In the genomic region with DNA sequence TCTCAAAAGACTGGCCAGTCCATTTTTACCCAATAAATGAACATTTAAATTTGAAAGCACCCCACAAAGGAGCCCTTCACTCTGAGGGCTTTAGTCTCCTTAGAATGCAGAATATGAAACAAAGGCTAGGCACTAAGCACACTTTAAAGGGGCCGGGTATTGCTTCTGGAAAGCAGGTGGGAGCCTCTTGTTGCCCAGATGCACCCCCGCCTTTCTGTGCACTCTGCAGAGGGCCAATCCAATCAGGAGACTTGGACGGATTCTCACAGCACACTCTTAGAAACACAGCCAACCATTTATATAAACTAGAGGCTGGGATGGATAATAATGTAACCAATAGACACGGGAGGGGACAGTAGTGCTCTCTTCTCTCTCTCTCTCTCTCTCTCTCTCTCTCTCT, we compare ENCODE assay signal across 20 mouse cellular contexts. TPM values are rescaled to one million over a fixed set of nuclear protein-coding genes. Genes with fewer than 3 reads are reported as not detected.
DNase-seq lines count a peak whose midpoint lies in the region; ATAC-seq and TF ChIP-seq lines count a peak whose summit lies in the region.
"Had no signal": no experiment of that assay in that cellular context is flagged by ENCODE, and none has a peak within 500 bp of the region (broad histone marks: within the 10 kb centered on the region; RNA-seq: fewer than 3 reads in every experiment).

No protein-coding gene starts in this region.

- peak overlapping the region; percentile 38 for H3K4me2 ChIP-seq in forebrain, embryonic 13.5 days
- no peak overlapping the region for H3K4me2 ChIP-seq in midbrain, embryonic 14.5 days (ENCODE audit: low read length)
- H3K4me2 ChIP-seq: embryonic facial prominence, embryonic 13.5 days; heart, embryonic 11.5 days; liver, embryonic 13.5 days had no signal

- TF ChIP-seq CTCF in layer of hippocampus, adult 2 months (conservative IDR thresholded peaks at IDR 0.05) = no peak
- TF ChIP-seq CTCF in brain, embryonic 14.5 days (IDR thresholded peaks at IDR 0.05; ENCODE audit: borderline replicate concordance, extremely low read depth, insufficient read depth, insufficient read length) = no peak

- H3K9ac ChIP-seq in forebrain, embryonic 13.5 days = 0 out of 2 replicates have a peak overlapping the region, but pooled peaks have one; percentile 14
- no peak overlapping the region for H3K9ac ChIP-seq in midbrain, embryonic 14.5 days (replicated peaks; ENCODE audit: low read length)
- H3K9ac ChIP-seq: embryonic facial prominence, embryonic 13.5 days; liver, embryonic 13.5 days had no signal

- no peaks in the 10 kb centered on the region for H3K27me3 ChIP-seq in forebrain, embryonic 13.5 days
- no peaks in the 10 kb centered on the region for H3K27me3 ChIP-seq in midbrain, embryonic 14.5 days (ENCODE audit: control insufficient read depth, insufficient read depth, low read length)
- H3K27me3 ChIP-seq: embryonic facial prominence, embryonic 13.5 days; liver, embryonic 13.5 days; megakaryocyte, embryonic 14.5 days had no signal

- H3K4me3 ChIP-seq in layer of hippocampus, adult 2 months = no peak overlapping the region
- no peak overlapping the region for H3K4me3 ChIP-seq in forebrain, embryonic 13.5 days
- H3K4me3 ChIP-seq in midbrain, embryonic 14.5 days (replicated peaks; ENCODE audit: low read depth, low read length) = no peak overlapping the region
- H3K4me3 ChIP-seq: embryonic facial prominence, embryonic 13.5 days; liver, embryonic 13.5 days; megakaryocyte, embryonic 14.5 days had no signal

- ATAC-seq in forebrain, embryonic 13.5 days = peak; percentile 78
- 0 out of 2 replicates have a peak, but pooled peaks have one; percentile 42 for ATAC-seq in midbrain, embryonic 14.5 days (ENCODE audit: low FRiP score, low TSS enrichment)
- ATAC-seq: intestine, embryonic 16.5 days had no signal

- H3K27ac ChIP-seq in layer of hippocampus, adult 2 months = peak overlapping the region; percentile 64
- H3K27ac ChIP-seq in forebrain, embryonic 13.5 days = peak overlapping the region; percentile 68
- peak overlapping the region; percentile 64 for H3K27ac ChIP-seq in midbrain, embryonic 14.5 days (replicated peaks; ENCODE audit: low read depth, low read length)
- H3K27ac ChIP-seq: embryonic facial prominence, embryonic 13.5 days; liver, embryonic 13.5 days had no signal

- DNase-seq in layer of hippocampus, adult 2 months (ENCODE audit: low spot score in 2 of 2) = no peak
- no peak for DNase-seq in layer of hippocampus, adult 8-10 months (ENCODE audit: low spot score in 2 of 2)
- DNase-seq in brain, embryonic 14.5 days (ENCODE audit: low read depth) = peak; percentile 92
- peak; percentile 55 for DNase-seq in midbrain, embryonic 14.5 days
- DNase-seq in Muller cell, postnatal 12 days (ENCODE audit: inconsistent ontology term) = no peak
- no peak for DNase-seq in lung, adult 18-20 months
- DNase-seq: adrenal gland, postnatal 10 days; cerebellum, postnatal 14 days; gastrocnemius, postnatal 14 days; kidney, postnatal 10 days; left cerebral cortex, postnatal 4 days; liver, embryonic 13.5 days; lung, postnatal 10 days; right cerebral cortex, postnatal 25 days had no signal

- TF ChIP-seq POLR2A in brain, embryonic 14.5 days (IDR thresholded peaks at IDR 0.05; ENCODE audit: borderline replicate concordance, extremely low read depth, insufficient read depth, insufficient read length, poor library complexity, severe bottlenecking) = no peak

- 7% methylated on average over 4 of the region's 4 CpGs for WGBS in forebrain, embryonic 13.5 days
- WGBS in midbrain, embryonic 14.5 days = 16% methylated on average over 4 of the region's 4 CpGs

- peaks cover 16% of the 10 kb centered on the region for H3K36me3 ChIP-seq in forebrain, embryonic 13.5 days (ENCODE audit: poor library complexity, severe bottlenecking)
- no peaks in the 10 kb centered on the region; the same call in 1 of the 2 replicates for H3K36me3 ChIP-seq in midbrain, embryonic 14.5 days (ENCODE audit: control insufficient read depth, insufficient read depth, low read length)

- no peaks in the 10 kb centered on the region for H3K9me3 ChIP-seq in forebrain, embryonic 13.5 days (replicated peaks)
- H3K9me3 ChIP-seq in midbrain, embryonic 14.5 days (ENCODE audit: control insufficient read depth, low read length) = no peaks in the 10 kb centered on the region
- H3K9me3 ChIP-seq: embryonic facial prominence, embryonic 13.5 days; G1E; liver, embryonic 13.5 days; megakaryocyte, embryonic 14.5 days had no signal

- H3K4me1 ChIP-seq in forebrain, embryonic 13.5 days = peaks cover 44% of the 10 kb centered on the region
- peaks cover 21% of the 10 kb centered on the region for H3K4me1 ChIP-seq in midbrain, embryonic 14.5 days (ENCODE audit: control insufficient read depth, insufficient read depth, low read length)

RNA-seq across cellular contexts. Expression of gene Fxn, which starts 11.9 kb away (rescaled TPM):
- 1 to 10 TPM; 7.4 to 8.8 TPM for total RNA-seq in layer of hippocampus, adult 2 months (2021)
- 1 to 10 TPM; 7.4 to 9.5 (median 8.6) TPM for total RNA-seq in layer of hippocampus, adult 8-10 months (2022)
- polyA plus RNA-seq in brain, embryonic 14.5 days (2012; rRNA removed) = 20.7 and 25.3 TPM in 2 replicates
- 55.4 and 56.7 TPM in 2 replicates for polyA plus RNA-seq in forebrain, embryonic 13.5 days (2015; fragmentation: Nextera tagmentation; extraction: Ambion mirVana)
- polyA plus RNA-seq in midbrain, embryonic 14.5 days (2014; fragmentation: Nextera tagmentation; extraction: Ambion mirVana) = 37.0 and 37.9 TPM in 2 replicates

RNA-seq across cellular contexts. Expression of gene Tjp2, which starts 43.7 kb away (rescaled TPM):
- 10 to 100 TPM; 17.6 to 20.3 TPM for total RNA-seq in layer of hippocampus, adult 2 months (2021)
- 10 to 100 TPM; 17.7 to 25.5 (median 23.1) TPM for total RNA-seq in layer of hippocampus, adult 8-10 months (2022)
- polyA plus RNA-seq in brain, embryonic 14.5 days (2012; rRNA removed) = 10.5 and 12.9 TPM in 2 replicates
- 14.3 and 14.7 TPM in 2 replicates for polyA plus RNA-seq in forebrain, embryonic 13.5 days (2015; fragmentation: Nextera tagmentation; extraction: Ambion mirVana)
- 6.7 and 15.5 TPM in 2 replicates for polyA plus RNA-seq in midbrain, embryonic 14.5 days (2014; fragmentation: Nextera tagmentation; extraction: Ambion mirVana)

Comparison
In these comparisons a context has a peak if more than half of its experiments do, and no peak if none do; other contexts are left out.
1. DNase-seq: peak in brain, embryonic 14.5 days (single experiment) and midbrain, embryonic 14.5 days (single experiment); none in layer of hippocampus, adult 2 months (0 of 2), layer of hippocampus, adult 8-10 months (0 of 2), Muller cell, postnatal 12 days (single experiment) and lung, adult 18-20 months (0 of 2).
2. Peak in every context shown above with its lines, with median percentiles within 50 percentile points of each other: H3K27ac ChIP-seq.